Mouse (Mus musculus) embryonic fibroblast, embryonic 13.5 days (primary cell): ENCODE results near the gene Ano6.

Experiments
- CTCF ChIP-seq: IDR thresholded peaks from 2 replicates; pipeline ENCODE4 v1.5.1; 2011; ENCODE audit warnings: mild to moderate bottlenecking, control low read depth, low read length, moderate library complexity, borderline replicate concordance; ENCODE audit not compliant: insufficient read depth
- POLR2A ChIP-seq: IDR thresholded peaks from 2 replicates; pipeline ENCODE4 v1.6.1; 2011; ENCODE audit warnings: low read depth, mild to moderate bottlenecking, control low read depth, low read length, moderate library complexity

- no peak for TF ChIP-seq POLR2A
- no peak for TF ChIP-seq CTCF
These were observed 38.6 kb upstream of the Ano6 start for GRCm38 (mm10) chr15:95751832-95752676.
